Comparison of ENCODE assay signal across 15 mouse cellular contexts in genomic region chr15:31375212-31375611, GRCm38 (mm10). TPM values are rescaled to one million over a fixed set of nuclear protein-coding genes. Genes with fewer than 3 reads are reported as not detected.
DNase-seq lines count a peak whose midpoint lies in the region; ATAC-seq and TF ChIP-seq lines count a peak whose summit lies in the region.
"Had no signal": no experiment of that assay in that cellular context is flagged by ENCODE, and none has a peak within 500 bp of the region (broad histone marks: within the 10 kb centered on the region; RNA-seq: fewer than 3 reads in every experiment).

No protein-coding gene starts in this region.

- H3K9me3 ChIP-seq in heart, embryonic 12.5 days (replicated peaks) = 0 out of 2 replicates have a peak, but pooled peaks cover 4% of the 10 kb centered on the region
- 0 out of 2 replicates have a peak, but pooled peaks cover 3% of the 10 kb centered on the region for H3K9me3 ChIP-seq in heart, embryonic 11.5 days (replicated peaks; ENCODE audit: control insufficient read depth, low read length)
- H3K9me3 ChIP-seq in lung, embryonic 14.5 days (ENCODE audit: low read depth, low read length) = no peaks in the 10 kb centered on the region
- H3K9me3 ChIP-seq: hindbrain, embryonic 13.5 days; liver, embryonic 13.5 days; midbrain, embryonic 12.5 days had no signal

- no peak for TF ChIP-seq CTCF in lung, embryonic 14.5 days (IDR thresholded peaks at IDR 0.05; ENCODE audit: low read depth)
- TF ChIP-seq CTCF in olfactory bulb, adult 2 months (IDR thresholded peaks at IDR 0.05; ENCODE audit: insufficient read depth, low read depth, low read length) = no peak

- no peak for DNase-seq in lung, embryonic 14.5 days
- DNase-seq in lung, adult 18-20 months = no peak
- peak; percentile 84 for DNase-seq in NIH3T3 (ENCODE audit: low read depth)
- DNase-seq: cerebellum, adult 9-11 months; heart, adult 18-20 months; liver, embryonic 13.5 days; right cerebral cortex, postnatal 25 days had no signal

- H3K27me3 ChIP-seq in heart, embryonic 12.5 days (replicated peaks) = no peaks in the 10 kb centered on the region; the same call in 1 of the 2 replicates
- no peaks in the 10 kb centered on the region for H3K27me3 ChIP-seq in heart, embryonic 11.5 days (ENCODE audit: control insufficient read depth, insufficient read depth, low read length)
- H3K27me3 ChIP-seq in lung, embryonic 14.5 days (ENCODE audit: insufficient read depth, low read length) = no peaks in the 10 kb centered on the region
- H3K27me3 ChIP-seq: liver, embryonic 13.5 days had no signal

- no peak for TF ChIP-seq POLR2A in olfactory bulb, adult 2 months (IDR thresholded peaks at IDR 0.05; ENCODE audit: insufficient read depth, low read depth, low read length)

- WGBS in heart, embryonic 12.5 days = 18% methylated on average over 4 of the region's 4 CpGs
- WGBS in heart, embryonic 11.5 days (ENCODE audit: insufficient replicate concordance) = 31% methylated on average over 4 of the region's 4 CpGs
- 19% methylated on average over 4 of the region's 4 CpGs for WGBS in lung, embryonic 14.5 days
- WGBS in olfactory bulb, adult 2 months = 25% methylated on average over 4 of the region's 4 CpGs

- H3K4me3 ChIP-seq in heart, embryonic 12.5 days = no peak overlapping the region
- H3K4me3 ChIP-seq in heart, embryonic 11.5 days (ENCODE audit: low read depth, low read length) = no peak overlapping the region
- no peak overlapping the region for H3K4me3 ChIP-seq in lung, embryonic 14.5 days (ENCODE audit: low read depth, low read length)
- no peak overlapping the region for H3K4me3 ChIP-seq in olfactory bulb, adult 2 months (ENCODE audit: insufficient read depth, low read depth, low read length)
- H3K4me3 ChIP-seq: hindbrain, embryonic 13.5 days; liver, embryonic 13.5 days; midbrain, embryonic 12.5 days had no signal

- no peak overlapping the region for H3K9ac ChIP-seq in heart, embryonic 12.5 days
- H3K9ac ChIP-seq in heart, embryonic 11.5 days (ENCODE audit: low read depth, low read length) = no peak overlapping the region
- H3K9ac ChIP-seq in lung, embryonic 14.5 days = no peak overlapping the region
- H3K9ac ChIP-seq: hindbrain, embryonic 13.5 days; liver, embryonic 13.5 days; midbrain, embryonic 12.5 days had no signal

- ATAC-seq in heart, embryonic 12.5 days (ENCODE audit: insufficient number of reproducible peaks, low FRiP score) = no peak; the same call in 1 of the 2 replicates
- no peak for ATAC-seq in heart, embryonic 11.5 days (replicated peaks; ENCODE audit: insufficient number of reproducible peaks, low FRiP score, low TSS enrichment)
- 0 out of 2 replicates have a peak, but pooled peaks have one; percentile 41 for ATAC-seq in lung, embryonic 14.5 days (ENCODE audit: insufficient read depth)
- no peak for ATAC-seq in activated CD4-positive, CD25-positive, alpha-beta regulatory T cell, adult 4 months
- ATAC-seq: forebrain, embryonic 14.5 days had no signal

- peak overlapping the region; percentile 25; the same call in 1 of the 2 replicates for H3K27ac ChIP-seq in heart, embryonic 12.5 days (ENCODE audit: poor library complexity, severe bottlenecking)
- no peak overlapping the region for H3K27ac ChIP-seq in heart, embryonic 11.5 days (ENCODE audit: low read depth, low read length)
- no peak overlapping the region; the same call in 1 of the 2 replicates for H3K27ac ChIP-seq in lung, embryonic 14.5 days (ENCODE audit: low read depth)
- H3K27ac ChIP-seq in olfactory bulb, adult 2 months (ENCODE audit: insufficient read depth, low read depth, low read length) = peak overlapping the region; percentile 39
- H3K27ac ChIP-seq: hindbrain, embryonic 13.5 days; liver, embryonic 13.5 days; macrophage; midbrain, embryonic 12.5 days had no signal

- no peak overlapping the region for H3K4me2 ChIP-seq in heart, embryonic 12.5 days
- H3K4me2 ChIP-seq in heart, embryonic 11.5 days = no peak overlapping the region
- H3K4me2 ChIP-seq in lung, embryonic 14.5 days = no peak overlapping the region
- H3K4me2 ChIP-seq: hindbrain, embryonic 13.5 days; liver, embryonic 13.5 days; midbrain, embryonic 12.5 days had no signal

- peaks cover 9% of the 10 kb centered on the region; the same call in 1 of the 2 replicates for H3K4me1 ChIP-seq in heart, embryonic 12.5 days (replicated peaks)
- peaks cover 3% of the 10 kb centered on the region for H3K4me1 ChIP-seq in heart, embryonic 11.5 days (ENCODE audit: control insufficient read depth, insufficient read depth, low read length)
- H3K4me1 ChIP-seq in lung, embryonic 14.5 days (ENCODE audit: insufficient read depth) = no peaks in the 10 kb centered on the region
- peaks cover 14% of the 10 kb centered on the region for H3K4me1 ChIP-seq in olfactory bulb, adult 2 months (ENCODE audit: control insufficient read depth, insufficient read depth, low read length)
- H3K4me1 ChIP-seq: hindbrain, embryonic 13.5 days; liver, embryonic 13.5 days; midbrain, embryonic 12.5 days had no signal

- no peaks in the 10 kb centered on the region for H3K36me3 ChIP-seq in heart, embryonic 12.5 days
- no peaks in the 10 kb centered on the region for H3K36me3 ChIP-seq in heart, embryonic 11.5 days (ENCODE audit: control insufficient read depth, insufficient read depth, low read length)
- no peaks in the 10 kb centered on the region for H3K36me3 ChIP-seq in lung, embryonic 14.5 days (ENCODE audit: insufficient read depth)
- H3K36me3 ChIP-seq: hindbrain, embryonic 13.5 days; liver, embryonic 13.5 days; midbrain, embryonic 12.5 days had no signal

RNA-seq across cellular contexts. Expression of gene Ankrd33b, which starts 7.7 kb away (rescaled TPM):
- 1.7 and 2.1 TPM in 2 replicates for polyA plus RNA-seq in heart, embryonic 12.5 days (2016; fragmentation: Nextera tagmentation; extraction: Ambion mirVana)
- polyA plus RNA-seq in heart, embryonic 11.5 days (2014; fragmentation: Nextera tagmentation; extraction: Ambion mirVana) = 2.1 and 2.2 TPM in 2 replicates
- polyA plus RNA-seq in lung, embryonic 14.5 days (2014; fragmentation: Nextera tagmentation; extraction: Ambion mirVana) = 3.0 and 3.7 TPM in 2 replicates
- not detected in 2 replicates for polyA plus RNA-seq in olfactory bulb, adult 2 months (2012; ENCODE audit: insufficient read depth, insufficient read length, low replicate concordance, missing spikeins)
- polyA plus RNA-seq in activated CD4-positive, CD25-positive, alpha-beta regulatory T cell, adult 4 months (2017; shearing (Covaris generic)) = under 1 TPM in 1 of 2 experiments, not detected in 1; 0.71 TPM

Comparison
In these comparisons a context has a peak if more than half of its experiments do, and no peak if none do; other contexts are left out.
1. H3K27ac ChIP-seq: peak in heart, embryonic 12.5 days (single experiment) and olfactory bulb, adult 2 months (single experiment); none in heart, embryonic 11.5 days (single experiment) and lung, embryonic 14.5 days (single experiment).